Mouse (Mus musculus): Measurements from ENCODE around the gene Gmds. TPM values are rescaled to one million over a fixed set of nuclear protein-coding genes. Genes with fewer than 3 reads are reported as not detected.

The Gmds gene
- polyA plus RNA-seq, 1 experiment, result 230 TPM

- 87% methylated on average over 7 of the region's 7 CpGs for WGBS
- no peaks in the 10 kb centered on the region for H3K27me3 ChIP-seq (ENCODE audit: control insufficient read depth, insufficient read depth, low read length)
- peaks cover 3% of the 10 kb centered on the region; the same call in 1 of the 2 replicates for H3K4me1 ChIP-seq (ENCODE audit: control insufficient read depth, insufficient read depth, insufficient read length, low read length)
- H3K4me3 ChIP-seq (ENCODE audit: low read depth, low read length), result no peak overlapping the region
- TF ChIP-seq POLR2A (IDR thresholded peaks at IDR 0.05; ENCODE audit: low read depth, low read length) (no peak), CTCF (IDR thresholded peaks at IDR 0.05; ENCODE audit: extremely low read depth, insufficient read length, insufficient replicate concordance, low read depth, low read length) (no peak)
- no peaks in the 10 kb centered on the region for H3K36me3 ChIP-seq (ENCODE audit: control insufficient read depth, insufficient read depth, low read length)
- H3K27ac ChIP-seq (ENCODE audit: insufficient read depth, low read depth, low read length), result no peak overlapping the region
These were observed 32.2 kb upstream of the Gmds start for GRCm38 (mm10) chr13:32370751-32371150.

GRCm38 (mm10) chr13:32370135-32370534, 31.6 kb upstream of the Gmds start:
- Histone ChIP-seq H3K4me3 (ENCODE audit: low read depth, low read length) (no peak overlapping the region), H3K27me3 (ENCODE audit: control insufficient read depth, insufficient read depth, low read length) (no peaks in the 10 kb centered on the region), H3K4me1 (ENCODE audit: control insufficient read depth, insufficient read depth, insufficient read length, low read length) (peaks cover 7% of the 10 kb centered on the region; the same call in 1 of the 2 replicates), H3K27ac (ENCODE audit: insufficient read depth, low read depth, low read length) (no peak overlapping the region), H3K36me3 (ENCODE audit: control insufficient read depth, insufficient read depth, low read length) (no peaks in the 10 kb centered on the region)
- WGBS, result 96% methylated on average over 1 of the region's 1 CpGs
- no peak for TF ChIP-seq CTCF (IDR thresholded peaks at IDR 0.05; ENCODE audit: extremely low read depth, insufficient read length, insufficient replicate concordance, low read depth, low read length)
- TF ChIP-seq POLR2A (IDR thresholded peaks at IDR 0.05; ENCODE audit: low read depth, low read length), result no peak

DNA sequence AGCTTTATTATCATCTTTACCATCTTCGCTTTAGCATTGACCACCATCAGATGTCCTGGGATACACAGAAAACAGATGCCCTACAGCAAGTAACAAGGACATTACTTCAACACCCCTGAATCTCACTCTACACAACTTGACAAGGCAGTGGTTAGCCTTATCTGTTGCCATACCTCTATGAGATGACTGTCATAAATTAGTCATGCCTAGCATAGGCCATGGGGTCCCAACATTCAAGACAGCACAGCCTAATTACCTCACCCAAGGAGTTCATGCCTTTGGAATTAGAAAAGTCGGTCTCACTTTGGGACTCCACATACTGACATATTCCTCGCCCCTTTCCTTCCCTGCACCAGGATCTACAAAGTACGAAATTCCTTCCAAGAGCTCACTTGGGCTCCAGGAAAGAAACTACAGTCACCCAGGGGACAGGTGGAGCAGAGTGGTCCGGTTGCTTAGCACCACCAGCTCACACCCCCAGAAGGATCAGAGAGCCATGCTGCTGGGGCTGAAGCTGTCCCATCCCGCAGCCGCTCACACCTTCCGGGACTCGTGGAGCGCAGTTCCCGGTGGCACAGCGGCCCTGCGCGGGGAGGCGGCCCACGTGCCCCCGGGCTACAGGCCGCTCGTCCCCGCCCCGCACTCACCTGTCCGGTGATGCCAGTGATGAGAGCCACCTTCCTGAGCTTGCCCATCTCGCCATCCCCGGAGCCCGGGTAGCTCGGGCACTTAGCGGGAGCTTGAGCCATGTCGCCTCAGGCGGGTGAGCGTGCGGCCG, 616 bp downstream of the Gmds start:
- Histone ChIP-seq H3K36me3 (ENCODE audit: control insufficient read depth, insufficient read depth, low read length) (no peaks in the 10 kb centered on the region), H3K27me3 (ENCODE audit: control insufficient read depth, insufficient read depth, low read length) (no peaks in the 10 kb centered on the region), H3K4me1 (ENCODE audit: control insufficient read depth, insufficient read depth, insufficient read length, low read length) (peaks cover 5% of the 10 kb centered on the region; the same call in 1 of the 2 replicates), H3K27ac (ENCODE audit: insufficient read depth, low read depth, low read length) (peak overlapping the region; percentile 69), H3K4me3 (ENCODE audit: low read depth, low read length) (peak overlapping the region; percentile 86)
- WGBS, result 2% methylated on average over 32 of the region's 32 CpGs
- TF ChIP-seq CTCF (IDR thresholded peaks at IDR 0.05; ENCODE audit: extremely low read depth, insufficient read length, insufficient replicate concordance, low read depth, low read length) (no peak), POLR2A (IDR thresholded peaks at IDR 0.05; ENCODE audit: low read depth, low read length) (no peak)

- no peaks in the 10 kb centered on the region for H3K36me3 ChIP-seq (ENCODE audit: control insufficient read depth, insufficient read depth, low read length)
- H3K27ac ChIP-seq (ENCODE audit: insufficient read depth, low read depth, low read length), result peak overlapping the region; percentile 70
- WGBS, result 26% methylated on average over 4 of the region's 4 CpGs
- no peaks in the 10 kb centered on the region for H3K27me3 ChIP-seq (ENCODE audit: control insufficient read depth, insufficient read depth, low read length)
- peaks cover 21% of the 10 kb centered on the region; the same call in 1 of the 2 replicates for H3K4me1 ChIP-seq (ENCODE audit: control insufficient read depth, insufficient read depth, insufficient read length, low read length)
- TF ChIP-seq POLR2A (IDR thresholded peaks at IDR 0.05; ENCODE audit: low read depth, low read length) (no peak), CTCF (IDR thresholded peaks at IDR 0.05; ENCODE audit: extremely low read depth, insufficient read length, insufficient replicate concordance, low read depth, low read length) (no peak)
- H3K4me3 ChIP-seq (ENCODE audit: low read depth, low read length), result no peak overlapping the region
These were observed 20.2 kb downstream of the Gmds start for GRCm38 (mm10) chr13:32318309-32318708.

GRCm38 (mm10) chr13:32317354-32317753, 21.2 kb downstream of the Gmds start:
- Histone ChIP-seq H3K27me3 (ENCODE audit: control insufficient read depth, insufficient read depth, low read length) (no peaks in the 10 kb centered on the region), H3K27ac (ENCODE audit: insufficient read depth, low read depth, low read length) (peak overlapping the region; percentile 69), H3K4me1 (ENCODE audit: control insufficient read depth, insufficient read depth, insufficient read length, low read length) (peaks cover 21% of the 10 kb centered on the region; the same call in 1 of the 2 replicates), H3K4me3 (ENCODE audit: low read depth, low read length) (no peak overlapping the region), H3K36me3 (ENCODE audit: control insufficient read depth, insufficient read depth, low read length) (no peaks in the 10 kb centered on the region)
- TF ChIP-seq POLR2A (IDR thresholded peaks at IDR 0.05; ENCODE audit: low read depth, low read length), result no peak
- no peak for TF ChIP-seq CTCF (IDR thresholded peaks at IDR 0.05; ENCODE audit: extremely low read depth, insufficient read length, insufficient replicate concordance, low read depth, low read length)
- 36% methylated on average over 3 of the region's 3 CpGs for WGBS

- no peak overlapping the region for H3K4me3 ChIP-seq (ENCODE audit: low read depth, low read length)
- WGBS, result 53% methylated on average over 3 of the region's 3 CpGs
- no peaks in the 10 kb centered on the region for H3K36me3 ChIP-seq (ENCODE audit: control insufficient read depth, insufficient read depth, low read length)
- no peaks in the 10 kb centered on the region for H3K27me3 ChIP-seq (ENCODE audit: control insufficient read depth, insufficient read depth, low read length)
- H3K27ac ChIP-seq (ENCODE audit: insufficient read depth, low read depth, low read length), result no peak overlapping the region
- peaks cover 8% of the 10 kb centered on the region; the same call in 1 of the 2 replicates for H3K4me1 ChIP-seq (ENCODE audit: control insufficient read depth, insufficient read depth, insufficient read length, low read length)
- TF ChIP-seq POLR2A (IDR thresholded peaks at IDR 0.05; ENCODE audit: low read depth, low read length) (no peak), CTCF (IDR thresholded peaks at IDR 0.05; ENCODE audit: extremely low read depth, insufficient read length, insufficient replicate concordance, low read depth, low read length) (0 out of 2 replicates have a peak, but pooled peaks have one; percentile 28)
These were observed 25.9 kb downstream of the Gmds start for GRCm38 (mm10) chr13:32312663-32313062.

- Histone ChIP-seq H3K27ac (ENCODE audit: insufficient read depth, low read depth, low read length) (no peak overlapping the region), H3K4me1 (ENCODE audit: control insufficient read depth, insufficient read depth, insufficient read length, low read length) (peaks cover 3% of the 10 kb centered on the region; the same call in 1 of the 2 replicates), H3K36me3 (ENCODE audit: control insufficient read depth, insufficient read depth, low read length) (no peaks in the 10 kb centered on the region), H3K27me3 (ENCODE audit: control insufficient read depth, insufficient read depth, low read length) (no peaks in the 10 kb centered on the region), H3K4me3 (ENCODE audit: low read depth, low read length) (no peak overlapping the region)
- no peak for TF ChIP-seq POLR2A (IDR thresholded peaks at IDR 0.05; ENCODE audit: low read depth, low read length)
- 66% methylated on average over 2 of the region's 2 CpGs for whole genome bisulfite sequencing
These were observed 27.1 kb downstream of the Gmds start for GRCm38 (mm10) chr13:32311476-32311875.
